Mouse (Mus musculus) stomach, embryonic 15.5 days (tissue): Measurements from ENCODE around the gene Ugt1a8. TPM values are rescaled to one million over a fixed set of nuclear protein-coding genes. Genes with fewer than 3 reads are reported as not detected.
"Not testable (repeated sequence)": the region's sequence is repeated elsewhere in the genome, so short reads cannot be mapped to it uniquely, and the experiment has no call there.

Experiments used
- ATAC-seq: fragments of 200-750 bp; cut with Nextera tagmentation; 2 replicates; pipeline ENCODE4 v1.8.0; 2017; ENCODE audit warnings: low read depth, moderate number of reproducible peaks, moderate TSS enrichment; ENCODE audit not compliant: insufficient read depth, low FRiP score
- H3K27ac ChIP-seq: fragments of 300-500 bp; sonication (generic); 2 replicates; pipeline ENCODE4 v1.5.1; 2015; ENCODE audit warnings: mild to moderate bottlenecking, inconsistent platforms
- H3K27me3 ChIP-seq: fragments of 300-500 bp; sonication (generic); replicated peaks from 2 replicates; pipeline ENCODE4 v1.6.1; 2015; ENCODE audit warnings: inconsistent platforms
- H3K36me3 ChIP-seq: fragments of 300-500 bp; sonication (generic); 2 replicates; pipeline ENCODE4 v1.6.1; 2015; ENCODE audit warnings: inconsistent platforms
- H3K4me1 ChIP-seq: fragments of 300-500 bp; sonication (generic); 2 replicates; pipeline ENCODE4 v1.6.1; 2015; ENCODE audit warnings: inconsistent platforms
- H3K4me2 ChIP-seq: fragments of 300-500 bp; sonication (generic); 2 replicates; pipeline ENCODE4 v1.6.1; 2015; ENCODE audit warnings: mild to moderate bottlenecking, inconsistent platforms
- H3K4me3 ChIP-seq: fragments of 300-500 bp; sonication (generic); replicated peaks from 2 replicates; pipeline ENCODE4 v1.5.1; 2015; ENCODE audit warnings: inconsistent platforms
- H3K9ac ChIP-seq: fragments of 300-500 bp; sonication (generic); 2 replicates; pipeline ENCODE4 v1.6.1; 2015; ENCODE audit warnings: inconsistent platforms
- H3K9me3 ChIP-seq: fragments of 300-500 bp; sonication (generic); 2 replicates; pipeline ENCODE4 v1.6.1; 2016; ENCODE audit warnings: inconsistent platforms
- WGBS: fragments of 180-500 bp; shearing (Covaris S2); methylation state at CpG from one replicate; pipeline ENCODE4 v1.1.7; 2015; 5-methylcytosine and 5-hydroxymethylcytosine counted together
- polyA plus RNA-seq: library from polyadenylated mRNA; unstranded; fragments of >200 nt; fragmentation: Nextera tagmentation; extraction: Ambion mirVana; gene quantifications from 2 replicates; pipeline ENCODE4 v1.2.1, GENCODE M21; 2015

Ugt1a8 gene
- polyA plus RNA-seq, 1 experiment from 2014 or later = not detected

DNA sequence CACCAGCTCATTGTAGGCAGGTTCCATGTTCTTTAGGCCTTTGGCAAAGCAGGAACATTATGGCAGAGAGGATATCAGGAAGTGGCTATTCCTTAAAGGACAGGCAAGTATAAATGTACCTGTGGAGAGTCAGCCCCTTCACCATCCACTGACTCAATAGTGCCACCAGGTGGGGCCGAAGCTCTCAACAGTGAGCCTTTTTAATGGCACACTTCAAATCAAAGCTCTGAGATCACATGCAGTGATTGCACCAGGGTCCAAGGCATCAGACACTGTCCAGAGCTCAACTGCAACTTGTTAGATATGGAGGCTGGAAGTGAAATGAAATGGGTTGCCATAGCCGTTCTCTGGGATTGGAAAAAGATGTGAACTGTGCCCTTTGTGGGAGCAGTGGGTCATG, 57.7 kb downstream of the Ugt1a8 start:
- H3K9ac ChIP-seq, H3K4me3 ChIP-seq, H3K4me1 ChIP-seq, H3K27ac ChIP-seq, H3K4me2 ChIP-seq, H3K36me3 ChIP-seq, ATAC-seq, H3K27me3 ChIP-seq, H3K9me3 ChIP-seq: not testable (repeated sequence)
- WGBS = 66% methylated on average over 2 of the region's 2 CpGs

DNA sequence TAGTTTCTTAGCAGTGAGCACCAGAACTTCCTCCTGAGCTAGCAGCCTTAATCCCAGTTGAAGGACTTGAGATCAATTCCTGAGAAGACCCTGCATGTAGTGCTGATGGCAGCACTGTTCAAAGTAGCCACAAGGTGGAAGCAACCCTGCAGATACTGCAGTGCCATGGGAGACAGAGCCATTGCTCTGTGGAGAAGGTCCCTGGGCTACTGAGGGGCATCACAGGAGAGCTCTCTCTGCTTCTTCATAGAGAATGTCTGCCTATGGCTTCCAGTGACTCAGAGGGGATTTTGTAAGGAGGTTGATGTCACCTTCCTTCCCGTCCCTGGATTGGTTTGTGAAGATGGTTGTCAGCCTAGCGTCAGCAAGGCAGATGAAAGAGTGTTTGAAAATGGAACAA, 62.5 kb downstream of the Ugt1a8 start:
- H3K4me2 ChIP-seq, ATAC-seq, H3K4me3 ChIP-seq, H3K27me3 ChIP-seq, H3K27ac ChIP-seq, H3K4me1 ChIP-seq, H3K36me3 ChIP-seq, H3K9me3 ChIP-seq, H3K9ac ChIP-seq: not testable (repeated sequence)
- 69% methylated on average over 2 of the region's 2 CpGs for WGBS

- H3K4me1 ChIP-seq = no peaks in the 10 kb centered on the region
- no peak overlapping the region for H3K27ac ChIP-seq
- no peak overlapping the region for H3K9ac ChIP-seq
- H3K36me3 ChIP-seq = no peaks in the 10 kb centered on the region
- no peak for ATAC-seq
- H3K4me3 ChIP-seq = no peak overlapping the region
- H3K9me3 ChIP-seq = no peaks in the 10 kb centered on the region
- H3K4me2 ChIP-seq = no peak overlapping the region
- H3K27me3 ChIP-seq = no peaks in the 10 kb centered on the region
- WGBS = 59% methylated on average over 2 of the region's 2 CpGs
These were observed 70.8 kb downstream of the Ugt1a8 start for GRCm38 (mm10) chr1:88158430-88158829.

GRCm38 (mm10) chr1:88165711-88166110, 78.1 kb downstream of the Ugt1a8 start, which contains the start of gene Ugt1a5:
Gene Ugt1a5, plus strand, starts transcription at chr1:88166012.
- Histone ChIP-seq H3K36me3 (no peaks in the 10 kb centered on the region), H3K4me3 (no peak within 1 kb of the TSS), H3K9ac (no peak within 1 kb of the TSS), H3K4me2 (no peak within 1 kb of the TSS), H3K27ac (no peak within 1 kb of the TSS), H3K4me1 (no peaks in the 10 kb centered on the region), H3K27me3 (no peaks in the 10 kb centered on the region), H3K9me3 (no peaks in the 10 kb centered on the region)
- 76% methylated on average over 5 of the region's 5 CpGs for WGBS
- ATAC-seq = no peak

- H3K4me3 ChIP-seq, H3K4me1 ChIP-seq, ATAC-seq, H3K4me2 ChIP-seq, H3K9ac ChIP-seq, H3K9me3 ChIP-seq, H3K27me3 ChIP-seq, H3K36me3 ChIP-seq, H3K27ac ChIP-seq: not testable (repeated sequence)
- WGBS = 73% methylated on average over 6 of the region's 7 CpGs
These were observed 84.6 kb downstream of the Ugt1a8 start for GRCm38 (mm10) chr1:88172190-88172589.

DNA sequence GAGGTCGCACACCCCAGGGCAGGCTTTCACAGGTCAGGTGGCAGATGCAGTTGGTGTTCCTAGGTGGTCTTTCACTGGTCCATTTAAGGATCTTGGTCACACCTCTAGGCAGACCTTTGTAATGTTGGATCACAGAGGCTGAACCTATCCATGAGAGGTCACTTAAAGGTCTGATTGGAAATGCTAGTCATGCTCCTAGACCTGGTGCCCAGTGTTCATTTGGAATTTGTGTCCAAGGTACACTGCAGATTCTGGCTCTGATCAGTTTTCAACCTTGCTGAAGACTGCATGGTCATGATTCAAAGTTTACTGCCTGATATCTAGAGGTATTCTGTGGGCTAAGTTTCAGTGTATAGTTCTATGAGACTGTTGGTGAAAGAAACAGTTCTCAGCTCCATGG, 92.0 kb downstream of the Ugt1a8 start:
- 83% methylated on average over 1 of the region's 1 CpGs for WGBS
- no peaks in the 10 kb centered on the region for H3K9me3 ChIP-seq
- no peak overlapping the region for H3K9ac ChIP-seq

DNA sequence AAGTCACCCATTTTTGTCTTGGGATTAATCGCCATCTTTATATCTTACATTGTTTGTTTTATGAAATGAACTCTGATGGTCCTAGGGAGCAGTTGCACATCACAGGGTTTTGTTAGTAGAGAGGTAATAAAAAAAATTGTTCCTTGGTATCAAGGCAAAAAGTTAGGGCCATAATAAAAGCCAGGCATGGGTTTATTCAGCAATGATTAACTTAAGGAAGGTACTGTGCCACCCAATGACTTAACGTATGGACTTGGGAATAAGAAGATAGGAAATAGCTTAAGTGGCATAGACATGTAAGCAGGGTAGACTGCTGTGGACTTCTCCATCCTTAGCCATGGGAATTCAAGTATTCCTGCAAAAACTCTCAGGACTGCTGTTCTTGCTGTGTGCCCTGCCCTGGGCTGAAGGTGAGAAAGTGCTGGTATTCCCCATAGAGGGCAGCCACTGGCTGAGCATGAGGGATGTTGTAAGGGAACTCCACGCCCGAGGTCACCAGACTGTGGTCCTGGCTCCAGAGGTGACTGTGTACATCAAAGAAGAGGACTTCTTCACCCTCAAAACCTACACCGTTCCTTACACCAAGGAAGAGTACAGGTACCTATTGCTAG, 98.8 kb downstream of the Ugt1a8 start:
- H3K9ac ChIP-seq = no peak overlapping the region
- H3K4me2 ChIP-seq = no peak overlapping the region
- no peaks in the 10 kb centered on the region for H3K27me3 ChIP-seq
- H3K36me3 ChIP-seq = no peaks in the 10 kb centered on the region
- no peak for ATAC-seq
- 82% methylated on average over 5 of the region's 5 CpGs for WGBS
- H3K4me1 ChIP-seq = no peaks in the 10 kb centered on the region
- no peak overlapping the region for H3K27ac ChIP-seq
- no peak overlapping the region for H3K4me3 ChIP-seq
- H3K9me3 ChIP-seq = no peaks in the 10 kb centered on the region

More for the DNA sequence above, 92.0 kb downstream of the Ugt1a8 start:
- no peaks in the 10 kb centered on the region for H3K36me3 ChIP-seq
- no peaks in the 10 kb centered on the region for H3K27me3 ChIP-seq
- no peak overlapping the region for H3K4me2 ChIP-seq
- H3K27ac ChIP-seq = no peak overlapping the region
- H3K4me3 ChIP-seq = no peak overlapping the region
- ATAC-seq = no peak
- no peaks in the 10 kb centered on the region for H3K4me1 ChIP-seq

GRCm38 (mm10) chr1:88192136-88192535, 104.5 kb downstream of the Ugt1a8 start:
- Histone ChIP-seq H3K27me3 (no peaks in the 10 kb centered on the region), H3K9me3 (no peaks in the 10 kb centered on the region), H3K27ac (no peak overlapping the region), H3K4me1 (no peaks in the 10 kb centered on the region), H3K9ac (no peak overlapping the region), H3K36me3 (no peaks in the 10 kb centered on the region), H3K4me2 (no peak overlapping the region), H3K4me3 (no peak overlapping the region)
- ATAC-seq = no peak
- WGBS = 75% methylated on average over 3 of the region's 3 CpGs

DNA sequence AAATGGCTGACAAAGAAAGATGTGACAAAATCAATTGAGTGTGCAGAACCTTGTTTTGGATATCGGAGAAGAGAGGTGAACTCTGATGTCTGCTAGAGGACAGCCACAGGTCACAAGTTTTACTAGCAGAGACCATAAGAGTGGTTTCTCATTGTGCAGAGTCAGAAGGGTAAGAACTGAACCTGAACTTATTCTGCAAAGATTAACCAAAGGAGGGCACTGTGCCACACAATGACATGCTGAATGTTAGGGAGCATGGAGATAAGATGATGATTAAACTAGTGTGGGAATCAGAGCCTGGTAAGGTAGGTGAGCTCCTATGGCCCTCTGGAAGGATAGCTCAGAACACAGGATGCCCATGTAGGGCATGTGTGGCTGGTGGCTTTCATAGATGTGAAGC, 108.1 kb downstream of the Ugt1a8 start:
- Histone ChIP-seq H3K9ac (no peak overlapping the region), H3K36me3 (no peaks in the 10 kb centered on the region), H3K27me3 (no peaks in the 10 kb centered on the region), H3K4me1 (no peaks in the 10 kb centered on the region), H3K9me3 (no peaks in the 10 kb centered on the region), H3K4me3 (no peak overlapping the region), H3K4me2 (no peak overlapping the region), H3K27ac (no peak overlapping the region)
- no peak for ATAC-seq
- WGBS = 82% methylated on average over 1 of the region's 1 CpGs

GRCm38 (mm10) chr1:88197443-88197842, 109.8 kb downstream of the Ugt1a8 start:
- H3K27me3 ChIP-seq = no peaks in the 10 kb centered on the region
- no peaks in the 10 kb centered on the region for H3K4me1 ChIP-seq
- H3K9me3 ChIP-seq = no peaks in the 10 kb centered on the region
- H3K27ac ChIP-seq = no peak overlapping the region
- no peak for ATAC-seq
- no peak overlapping the region for H3K4me3 ChIP-seq
- H3K9ac ChIP-seq = no peak overlapping the region
- H3K36me3 ChIP-seq = no peaks in the 10 kb centered on the region
- H3K4me2 ChIP-seq = no peak overlapping the region
- WGBS = 74% methylated on average over 3 of the region's 3 CpGs

- H3K27me3 ChIP-seq = no peaks in the 10 kb centered on the region
- no peak overlapping the region for H3K4me3 ChIP-seq
- H3K36me3 ChIP-seq = no peaks in the 10 kb centered on the region
- H3K4me2 ChIP-seq = no peak overlapping the region
- H3K4me1 ChIP-seq = 0 out of 2 replicates have a peak, but pooled peaks cover under 1% of the 10 kb centered on the region
- no peak overlapping the region for H3K27ac ChIP-seq
- H3K9ac ChIP-seq = no peak overlapping the region
- no peaks in the 10 kb centered on the region for H3K9me3 ChIP-seq
- 69% methylated on average over 2 of the region's 2 CpGs for WGBS
- ATAC-seq = no peak
These were observed 112.4 kb downstream of the Ugt1a8 start for GRCm38 (mm10) chr1:88199996-88200395.

DNA sequence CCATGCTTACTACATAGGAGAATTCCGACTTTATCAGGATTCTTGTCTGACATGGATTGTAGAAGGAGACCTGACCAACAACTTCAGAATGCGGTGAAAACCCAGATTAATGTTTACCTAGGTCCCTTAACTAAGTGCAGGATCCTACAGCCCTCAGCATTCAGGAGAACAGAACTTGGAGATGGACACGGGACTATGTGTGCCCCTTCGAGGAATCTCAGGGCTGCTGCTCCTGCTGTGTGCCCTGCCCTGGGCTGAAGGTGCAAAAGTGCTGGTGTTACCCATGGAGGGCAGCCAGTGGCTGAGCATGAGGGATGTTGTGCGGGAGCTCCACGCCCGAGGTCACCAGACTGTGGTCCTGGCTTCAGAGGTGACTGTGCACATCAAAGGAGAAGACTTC, 112.8 kb downstream of the Ugt1a8 start, which contains the start of gene Ugt1a2:
Gene Ugt1a2, plus strand, starts transcription at position 146 of the 400 bp plus-strand sequence.
- H3K4me3 ChIP-seq = no peak within 1 kb of the TSS
- ATAC-seq = no peak
- H3K36me3 ChIP-seq = no peaks in the 10 kb centered on the region
- H3K9ac ChIP-seq = no peak within 1 kb of the TSS
- WGBS = 76% methylated on average over 7 of the region's 7 CpGs
- H3K27ac ChIP-seq = no peak within 1 kb of the TSS
- H3K4me2 ChIP-seq = no peak within 1 kb of the TSS
- no peaks in the 10 kb centered on the region for H3K9me3 ChIP-seq
- H3K27me3 ChIP-seq = no peaks in the 10 kb centered on the region
- H3K4me1 ChIP-seq = peaks cover 5% of the 10 kb centered on the region; the same call in 1 of the 2 replicates
